Comparison of ENCODE assay signal across 25 mouse cellular contexts in genomic region chr10:3650561-3650960, GRCm38 (mm10).
"Had no signal": no experiment of that assay in that cellular context is flagged by ENCODE, and none has a peak within 500 bp of the region (broad histone marks: within the 10 kb centered on the region; RNA-seq: fewer than 3 reads in every experiment).

No protein-coding gene starts in this region.

- H3K9ac ChIP-seq: forebrain, postnatal 0 days; heart, embryonic 13.5 days; heart, embryonic 15.5 days; hindbrain, embryonic 12.5 days; hindbrain, embryonic 14.5 days; kidney, embryonic 15.5 days; limb, embryonic 12.5 days; limb, embryonic 15.5 days; liver, embryonic 12.5 days; liver, embryonic 14.5 days had no signal

- H3K4me3 ChIP-seq: heart, embryonic 13.5 days; heart, embryonic 15.5 days; hindbrain, embryonic 12.5 days; kidney, embryonic 15.5 days; limb, embryonic 12.5 days; limb, embryonic 15.5 days; liver, embryonic 12.5 days had no signal

- H3K27ac ChIP-seq: heart, embryonic 13.5 days; heart, embryonic 15.5 days; hindbrain, embryonic 12.5 days; hindbrain, embryonic 14.5 days; hindbrain, postnatal 0 days; kidney, embryonic 15.5 days; kidney, postnatal 0 days; limb, embryonic 12.5 days; limb, embryonic 15.5 days; liver, embryonic 12.5 days; liver, embryonic 14.5 days had no signal

- H3K36me3 ChIP-seq: heart, embryonic 13.5 days; heart, embryonic 15.5 days; hindbrain, embryonic 12.5 days; kidney, embryonic 15.5 days; limb, embryonic 12.5 days; limb, embryonic 15.5 days; liver, embryonic 12.5 days had no signal

- DNase-seq: forebrain, postnatal 0 days; gastrocnemius, postnatal 14 days; gastrocnemius, postnatal 36 days; heart, adult 18-20 months; heart, postnatal 14 days; heart, postnatal 36 days; kidney, adult 11 months; kidney, adult 2 months; kidney, adult 9 months; kidney, postnatal 14 days; kidney, postnatal 36 days; layer of hippocampus, adult 9-11 months; layer of hippocampus, postnatal 36 days had no signal

- H3K9me3 ChIP-seq: heart, embryonic 13.5 days; heart, embryonic 15.5 days; hindbrain, embryonic 12.5 days; kidney, embryonic 15.5 days; limb, embryonic 12.5 days; limb, embryonic 15.5 days; liver, embryonic 12.5 days had no signal

- H3K27me3 ChIP-seq: heart, embryonic 13.5 days; heart, embryonic 15.5 days; hindbrain, embryonic 12.5 days; kidney, embryonic 15.5 days; limb, embryonic 12.5 days; limb, embryonic 15.5 days; liver, embryonic 12.5 days had no signal

- H3K4me1 ChIP-seq: heart, embryonic 13.5 days; heart, embryonic 15.5 days; hindbrain, embryonic 12.5 days; limb, embryonic 12.5 days; limb, embryonic 15.5 days; liver, embryonic 12.5 days had no signal

- ATAC-seq: forebrain, postnatal 0 days; hindbrain, postnatal 0 days; liver, embryonic 12.5 days had no signal

- H3K4me2 ChIP-seq: heart, embryonic 11.5 days; heart, embryonic 13.5 days; heart, embryonic 15.5 days; hindbrain, embryonic 12.5 days; hindbrain, embryonic 14.5 days; kidney, embryonic 15.5 days; limb, embryonic 12.5 days; limb, embryonic 15.5 days; liver, embryonic 12.5 days had no signal
